14 mouse cellular contexts compared by ENCODE assay signal in the genomic region with DNA sequence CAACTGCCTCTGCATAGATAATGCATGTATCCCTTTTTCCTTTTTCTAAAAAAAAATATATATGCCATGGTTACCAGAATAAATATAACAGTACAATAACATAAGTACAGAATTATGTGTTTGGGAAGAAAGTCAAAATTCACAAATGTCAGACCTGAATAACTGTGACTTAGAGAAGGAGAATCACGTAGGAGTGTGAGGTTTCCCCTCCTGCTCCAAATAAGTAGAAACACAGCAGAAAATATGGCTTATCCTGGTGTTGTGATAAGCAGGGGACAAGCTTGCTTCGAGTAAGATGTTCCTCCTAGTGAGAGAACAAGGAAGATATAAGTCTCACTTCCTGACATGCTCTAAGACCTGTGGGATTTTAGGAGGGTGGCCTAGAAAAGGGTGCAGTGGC.
A peak's percentile ranks its signal among the peaks of the same experiment; 100 is the strongest.
DNase-seq lines count a peak whose midpoint lies in the region.
"Had no signal": no experiment of that assay in that cellular context is flagged by ENCODE, and none has a peak within 500 bp of the region (broad histone marks: within the 10 kb centered on the region; RNA-seq: fewer than 3 reads in every experiment).

No protein-coding gene starts in this region.

- DNase-seq in left cerebral cortex, postnatal 25 days (ENCODE audit: low spot score in 2 of 2) = peak; percentile 13 to 60
- DNase-seq in left cerebral cortex, postnatal 10 days (ENCODE audit: extremely low spot score in 1 of 2, low spot score in 2 of 2) = no peak
- DNase-seq in brain, adult 2 months (ENCODE audit: low read depth, low spot score) = peak; percentile 75
- DNase-seq in telencephalon, adult 2 months (ENCODE audit: low read depth, low spot score) = peak; percentile 66
- DNase-seq in kidney, postnatal 10 days = no peak
- DNase-seq: adrenal gland, adult 2 months; adrenal gland, postnatal 10 days; adrenal gland, postnatal 25 days; cerebellum, adult 11-12 months; cerebellum, adult 2 months; cerebellum, adult 9-10 months; cerebellum, postnatal 10 days; cerebellum, postnatal 25 days; forebrain, postnatal 0 days had no signal

- intact Hi-C loops in left cerebral cortex, postnatal 25 days (cut with DNase I) = no loop called here
- intact Hi-C loops in left cerebral cortex, postnatal 10 days (cut with DNase I) = no loop called here

Comparison
In these comparisons a context has a peak if more than half of its experiments do, and no peak if none do; other contexts are left out.
1. DNase-seq: peak in left cerebral cortex, postnatal 25 days (2 of 2), brain, adult 2 months (single experiment) and telencephalon, adult 2 months (single experiment); none in left cerebral cortex, postnatal 10 days (0 of 2) and kidney, postnatal 10 days (single experiment).